Mouse (Mus musculus): ENCODE data around the gene Tarm1.

Gene Tarm1

GRCm38 (mm10) chr7:3502439-3502838, at the start of gene Tarm1:
Gene Tarm1, minus strand, starts transcription at chr7:3502624.
- no peak for DNase-seq

GRCm38 (mm10) chr7:3505913-3506312, 3.5 kb upstream of the Tarm1 start:
- no peak for DNase-seq

GRCm38 (mm10) chr7:3500406-3500805, 2.0 kb downstream of the Tarm1 start:
- DNase-seq: no peak

- no peak for DNase-seq
Observed at GRCm38 (mm10) chr7:3481948-3482608, 20.3 kb downstream of the Tarm1 start.

GRCm38 (mm10) chr7:3476728-3477127, 25.7 kb downstream of the Tarm1 start:
- no peak for DNase-seq

- DNase-seq: no peak
Observed at GRCm38 (mm10) chr7:3474291-3475080, 27.9 kb downstream of the Tarm1 start.

GRCm38 (mm10) chr7:3472774-3473173, 29.6 kb downstream of the Tarm1 start:
- no peak for DNase-seq

- no peak for DNase-seq
Observed at GRCm38 (mm10) chr7:3468614-3469013, 33.8 kb downstream of the Tarm1 start.

GRCm38 (mm10) chr7:3463306-3463705, 39.1 kb downstream of the Tarm1 start:
- DNase-seq: no peak

- no peak for DNase-seq
Observed at GRCm38 (mm10) chr7:3460261-3460660, 42.2 kb downstream of the Tarm1 start.

- DNase-seq: no peak
Observed at GRCm38 (mm10) chr7:3457841-3458217, 44.6 kb downstream of the Tarm1 start.

GRCm38 (mm10) chr7:3457111-3457840, 45.1 kb downstream of the Tarm1 start:
- no peak for DNase-seq

GRCm38 (mm10) chr7:3453486-3454183, 48.8 kb downstream of the Tarm1 start:
- DNase-seq: no peak

GRCm38 (mm10) chr7:3452821-3453485, 49.5 kb downstream of the Tarm1 start:
- no peak for DNase-seq

GRCm38 (mm10) chr7:3451161-3451560, 51.3 kb downstream of the Tarm1 start:
- DNase-seq: no peak

- DNase-seq: no peak
Observed at GRCm38 (mm10) chr7:3450671-3451070, 51.8 kb downstream of the Tarm1 start.

GRCm38 (mm10) chr7:3448737-3449454, 53.5 kb downstream of the Tarm1 start:
- peak; percentile 77 for DNase-seq

- DNase-seq: no peak
Observed at GRCm38 (mm10) chr7:3447026-3447425, 55.4 kb downstream of the Tarm1 start.

GRCm38 (mm10) chr7:3446584-3446983, 55.8 kb downstream of the Tarm1 start:
- no peak for DNase-seq

- DNase-seq: no peak
Observed at GRCm38 (mm10) chr7:3444678-3445077, 57.7 kb downstream of the Tarm1 start.

- no peak for DNase-seq
Observed at GRCm38 (mm10) chr7:3442476-3443062, 59.9 kb downstream of the Tarm1 start.
